In genomic region chr7:127321106-127321505, GRCm38 (mm10) we compare ENCODE assay signal across 15 mouse cellular contexts.
"Had no signal": no experiment of that assay in that cellular context is flagged by ENCODE, and none has a peak within 500 bp of the region (broad histone marks: within the 10 kb centered on the region; RNA-seq: fewer than 3 reads in every experiment).

No protein-coding gene starts in this region.

- H3K27me3 ChIP-seq: neural tube, embryonic 12.5 days; neural tube, embryonic 13.5 days; neural tube, embryonic 15.5 days; stomach, embryonic 15.5 days had no signal

- H3K4me3 ChIP-seq: neural tube, embryonic 12.5 days; neural tube, embryonic 13.5 days; neural tube, embryonic 15.5 days; stomach, embryonic 15.5 days had no signal

- H3K4me1 ChIP-seq: neural tube, embryonic 12.5 days; neural tube, embryonic 13.5 days; stomach, embryonic 15.5 days had no signal

- DNase-seq: retina, postnatal 1 day; right cerebral cortex, postnatal 14 days; right cerebral cortex, postnatal 4 days; spleen, adult 18-20 months; thymus, adult 18-20 months; thymus, adult 2 months; thymus, postnatal 14 days; thymus, postnatal 25 days; thymus, postnatal 36 days; thymus, postnatal 4 days had no signal

- H3K27ac ChIP-seq: neural tube, embryonic 12.5 days; neural tube, embryonic 13.5 days; neural tube, embryonic 15.5 days; stomach, embryonic 15.5 days; stomach, postnatal 0 days had no signal
